Mouse (Mus musculus): ENCODE measurements around the gene BC051665.

The BC051665 gene

DNA sequence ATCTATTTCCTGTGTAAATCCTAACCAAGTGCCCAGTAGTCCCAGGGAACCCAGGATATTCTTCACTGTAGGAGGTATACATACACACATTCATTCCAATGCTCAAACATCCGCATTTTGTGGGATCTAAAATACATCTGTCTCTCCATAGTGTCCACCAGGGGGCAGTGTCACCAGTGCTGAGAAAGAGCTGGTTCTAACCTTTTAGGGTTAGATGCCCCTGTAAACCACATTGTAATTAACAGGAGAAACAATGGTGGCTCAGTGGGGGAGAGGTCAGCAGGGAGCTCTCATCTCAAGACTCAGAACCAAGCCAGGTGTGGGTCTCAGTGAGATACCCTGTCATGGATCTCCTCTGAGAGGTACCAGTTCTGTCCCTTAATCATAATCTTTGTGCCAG, 39.9 kb downstream of the BC051665 start:
- ChIA-PET POLR2A (interaction anchor here in 1 of 4 experiments (0.6 kb wide), 1 partner anchor 267 kb away, joined by 3 read pairs; no protein-coding TSS in a partner anchor), CTCF (interaction anchor here (0.5 to 3.6 kb wide), 59 partner anchors 7 to 1518 kb away, joined by 3 to 37 read pairs (median 4); partner anchors contain the start of gene Ctsll3 (in 1 of the 4))

DNA sequence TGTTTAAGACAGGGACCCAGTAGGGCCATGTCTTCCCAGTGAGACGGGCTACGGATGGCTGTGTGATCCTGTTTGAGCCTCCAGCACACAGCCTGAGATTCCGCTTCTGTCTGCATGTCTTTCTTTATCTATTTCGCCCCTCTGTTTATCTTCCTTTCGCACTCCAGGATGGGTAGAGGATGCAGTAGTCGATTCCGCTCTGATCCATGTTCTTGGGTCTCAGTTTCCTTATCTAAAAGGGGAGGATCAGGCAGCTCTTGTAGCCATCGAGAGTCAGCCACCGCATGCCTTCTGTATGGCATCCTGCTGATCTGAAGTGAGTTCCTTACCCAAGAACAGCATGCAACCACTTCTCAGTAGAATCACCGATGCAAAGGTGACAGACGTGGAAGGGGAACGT, 40.8 kb downstream of the BC051665 start:
- CTCF ChIA-PET: interaction anchor here in 3 of 4 experiments (0.6 to 3.6 kb wide), 21 partner anchors 7 to 787 kb away, joined by 3 to 37 read pairs (median 7); no protein-coding TSS in a partner anchor
- POLR2A ChIA-PET: no interaction called here

DNA sequence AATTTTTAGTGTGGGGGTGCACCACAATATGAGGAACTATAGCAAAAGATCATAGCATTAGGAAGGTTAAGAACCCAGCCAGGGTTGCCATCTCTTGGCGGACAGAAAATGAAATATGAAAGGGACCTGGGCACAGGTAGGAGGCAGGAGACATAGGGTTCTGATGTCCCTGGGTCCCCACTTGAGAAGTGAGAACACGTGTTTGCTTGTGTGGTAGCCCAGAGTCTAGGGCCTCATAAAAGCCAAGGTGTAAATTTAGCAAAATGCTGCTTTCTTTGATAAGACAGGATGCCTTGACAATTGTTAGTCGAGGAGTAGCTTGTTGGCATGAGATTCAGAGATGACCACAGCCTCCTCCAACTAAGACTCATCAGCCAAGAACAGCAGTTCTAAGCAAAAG, 41.4 kb downstream of the BC051665 start:
- ChIA-PET POLR2A (no interaction called here), CTCF (interaction anchor here in 3 of 4 experiments (0.6 to 2.6 kb wide), 10 partner anchors 12 to 265 kb away, joined by 3 to 17 read pairs (median 10); partner anchors contain the start of gene Dapk1 (in 1 of the 3))

DNA sequence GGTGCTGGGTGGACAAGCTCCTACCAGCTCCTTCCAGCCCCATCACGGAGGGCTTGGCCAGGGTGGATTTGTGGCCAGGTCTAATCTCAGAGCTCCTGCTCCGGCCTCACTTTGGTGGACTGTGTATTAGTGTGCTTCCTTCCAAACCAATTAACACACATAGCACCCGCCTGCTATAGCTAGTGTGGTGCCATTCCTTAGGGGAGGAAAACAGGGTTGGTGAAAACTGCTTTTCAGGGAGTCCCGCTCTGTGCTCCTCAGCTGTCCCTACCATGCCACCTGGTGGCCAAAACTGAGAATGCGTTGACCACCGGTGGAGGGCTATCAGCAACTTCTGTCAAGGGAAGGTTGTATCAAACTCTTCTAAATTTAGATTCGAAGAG, 42.1 kb downstream of the BC051665 start:
- ChIA-PET POLR2A (interaction anchor here in 2 of 4 experiments (0.7 to 1.1 kb wide), 4 partner anchors 16 to 257 kb away, joined by 3 read pairs; no protein-coding TSS in a partner anchor), CTCF (interaction anchor here (0.5 to 2.6 kb wide), 29 partner anchors 10 to 565 kb away, joined by 3 to 17 read pairs (median 4); partner anchors contain the start of gene Dapk1 (in 1 of the 4))

GRCm38 (mm10) chr13:60743381-60744077, 42.6 kb downstream of the BC051665 start:
- POLR2A ChIA-PET: interaction anchor here in 2 of 4 experiments (0.7 to 1.1 kb wide), 4 partner anchors 17 to 257 kb away, joined by 3 read pairs; no protein-coding TSS in a partner anchor
- CTCF ChIA-PET: interaction anchor here (0.5 to 2.6 kb wide), 31 partner anchors 9 to 1319 kb away, joined by 3 to 17 read pairs (median 4); partner anchors contain the start of gene Dapk1 (in 1 of the 4)

DNA sequence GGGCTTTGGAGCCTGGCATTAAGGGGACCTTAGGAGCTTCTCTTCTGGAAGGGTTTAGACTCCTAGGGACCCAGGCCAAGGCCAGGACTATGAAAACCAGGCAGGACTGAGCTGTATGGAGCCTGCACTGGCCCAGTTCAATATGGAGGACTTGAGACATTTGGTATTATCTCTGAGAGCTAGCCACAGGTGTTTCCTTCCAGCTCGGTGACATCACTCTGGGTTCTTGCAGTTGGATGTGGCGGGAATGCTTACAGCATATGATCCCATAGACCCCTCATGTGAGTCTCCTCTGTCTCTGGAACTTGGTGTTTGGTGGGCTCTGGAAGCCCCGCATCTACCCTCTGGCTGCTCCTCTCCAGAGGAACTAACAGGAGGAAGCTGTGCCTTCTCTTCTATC, 43.6 kb downstream of the BC051665 start:
- CTCF ChIA-PET: interaction anchor here in 3 of 4 experiments (0.6 to 2.6 kb wide), 4 partner anchors 263 to 564 kb away, joined by 3 to 17 read pairs (median 9); no protein-coding TSS in a partner anchor
- POLR2A ChIA-PET: no interaction called here

- ChIA-PET POLR2A (interaction anchor here in 2 of 4 experiments (0.6 kb wide), 2 partner anchors 70 to 260 kb away, joined by 3 to 4 read pairs; no protein-coding TSS in a partner anchor), CTCF (interaction anchor here (0.6 to 3.9 kb wide), 20 partner anchors 8 to 830 kb away, joined by 3 to 28 read pairs (median 3); no protein-coding TSS in a partner anchor)
Measured at GRCm38 (mm10) chr13:60740248-60740647, 45.9 kb downstream of the BC051665 start.

DNA sequence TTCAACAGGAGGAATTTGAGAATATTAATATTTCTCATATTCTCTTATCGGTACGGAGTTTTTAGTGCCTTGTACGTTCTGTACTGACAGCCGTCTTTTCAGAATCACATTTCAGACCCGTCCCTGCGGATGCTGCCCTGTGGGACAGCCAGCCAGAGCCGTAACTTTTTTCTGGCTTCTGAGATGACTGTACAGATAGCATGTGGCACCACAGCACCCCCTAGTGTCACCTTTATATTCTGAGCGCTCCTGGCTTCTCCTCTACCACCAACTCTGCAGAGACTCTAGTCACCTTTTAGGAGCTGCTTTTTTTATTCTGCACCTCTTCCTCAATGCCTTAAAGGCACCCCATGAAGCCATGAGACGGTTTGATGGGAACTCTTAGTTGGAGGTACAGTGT, 47.7 kb downstream of the BC051665 start:
- ChIA-PET CTCF (interaction anchor here (0.6 to 3.9 kb wide), 32 partner anchors 8 to 898 kb away, joined by 3 to 42 read pairs (median 4); partner anchors contain the start of gene Dapk1 (in 1 of the 4)), POLR2A (interaction anchor here (0.5 to 1.5 kb wide), 6 partner anchors 121 to 561 kb away, joined by 3 to 7 read pairs (median 4); partner anchors contain the start of genes Gas1 (in 2 of the 4) and Dapk1 (in 1 of the 4))

DNA sequence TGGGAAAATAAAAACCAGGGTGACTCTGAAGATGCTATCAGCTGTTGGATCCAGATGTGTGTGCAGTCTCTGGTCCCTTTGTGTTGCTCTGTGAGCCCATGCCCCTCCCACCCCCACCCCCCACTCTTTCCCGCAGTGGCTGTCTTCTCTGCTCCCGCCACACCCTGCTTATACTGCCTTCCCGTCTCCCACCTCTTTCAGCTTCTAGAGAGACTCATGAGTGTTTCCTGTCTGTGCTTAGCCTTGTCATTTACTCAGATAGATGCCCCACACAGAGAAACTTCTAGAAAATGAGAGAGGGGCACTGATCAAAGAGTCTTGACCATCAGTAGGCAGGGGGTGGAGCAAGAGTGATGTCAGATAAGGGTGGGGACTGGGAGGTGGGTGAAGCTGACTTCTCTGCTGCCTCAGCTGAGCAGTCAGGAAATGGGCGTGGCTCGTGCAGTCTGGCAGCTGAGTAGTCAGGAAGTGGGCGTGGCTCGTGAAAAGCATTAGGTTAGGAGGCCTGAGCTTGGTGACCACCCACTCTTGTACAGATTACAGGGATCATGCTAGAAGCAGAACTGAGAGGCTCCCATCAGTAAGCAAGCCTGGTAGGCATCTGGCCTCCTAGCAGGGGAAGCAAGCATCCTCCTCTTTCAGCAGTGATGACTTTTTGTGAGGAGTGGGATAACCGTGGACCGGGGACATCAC, 48.4 kb downstream of the BC051665 start:
- CTCF ChIA-PET: interaction anchor here (0.6 to 3.9 kb wide), 20 partner anchors 8 to 897 kb away, joined by 3 to 42 read pairs (median 4); partner anchors contain the start of gene Dapk1 (in 1 of the 4)
- POLR2A ChIA-PET: interaction anchor here (0.5 to 1.5 kb wide), 8 partner anchors 120 to 560 kb away, joined by 3 to 7 read pairs (median 4); partner anchors contain the start of genes Gas1 (in 2 of the 4) and Dapk1 (in 1 of the 4)

DNA sequence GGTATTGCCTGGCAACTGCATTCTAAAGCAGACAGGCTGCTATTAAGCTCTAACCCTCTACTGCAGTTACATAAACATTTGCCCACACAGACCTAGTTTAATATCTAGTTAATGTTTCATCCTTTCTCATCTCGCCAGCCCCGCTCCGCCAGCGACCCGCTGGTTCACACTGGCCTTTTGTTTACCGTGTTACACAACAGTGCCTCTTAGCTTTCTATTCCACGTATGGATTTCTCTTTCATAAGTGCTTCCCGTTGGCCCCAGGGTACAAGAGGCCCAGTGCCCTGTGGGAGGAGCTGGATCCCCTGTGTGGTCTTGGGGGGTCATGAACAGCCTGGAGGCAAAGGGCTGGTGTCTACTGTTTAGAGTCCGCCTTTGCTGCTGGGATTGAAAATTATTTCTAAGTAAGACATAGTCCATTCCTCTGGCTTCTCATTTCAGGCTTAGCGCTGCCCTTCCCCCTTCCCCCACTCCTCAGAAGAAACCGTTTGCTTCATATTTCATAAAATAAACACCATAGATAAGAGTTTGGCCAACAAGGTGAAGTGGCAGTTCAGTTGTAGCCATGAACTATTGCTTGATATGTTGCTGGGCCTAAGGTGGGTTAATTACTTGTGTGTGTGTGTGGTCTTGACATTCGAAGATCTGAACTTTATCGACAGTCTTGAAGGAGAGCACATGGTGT, 49.6 kb downstream of the BC051665 start:
- ChIA-PET POLR2A (interaction anchor here in 1 of 4 experiments (0.6 to 1.5 kb wide), 2 partner anchors 51 to 135 kb away, joined by 4 to 5 read pairs; partner anchors contain the start of gene Dapk1), CTCF (interaction anchor here (0.6 to 2.5 kb wide), 5 partner anchors 10 to 256 kb away, joined by 3 to 42 read pairs (median 4); no protein-coding TSS in a partner anchor)

- POLR2A ChIA-PET: no interaction called here
- CTCF ChIA-PET: interaction anchor here in 1 of 4 experiments (1.1 to 1.5 kb wide), 3 partner anchors 9 to 13 kb away, joined by 3 to 4 read pairs (median 4); no protein-coding TSS in a partner anchor
Measured at GRCm38 (mm10) chr13:60735306-60735705, 50.9 kb downstream of the BC051665 start.

Measured in embryonic stem cell, embryonic (primary cell).